Mouse (Mus musculus): ENCODE measurements around the gene Taf6l.

DNA sequence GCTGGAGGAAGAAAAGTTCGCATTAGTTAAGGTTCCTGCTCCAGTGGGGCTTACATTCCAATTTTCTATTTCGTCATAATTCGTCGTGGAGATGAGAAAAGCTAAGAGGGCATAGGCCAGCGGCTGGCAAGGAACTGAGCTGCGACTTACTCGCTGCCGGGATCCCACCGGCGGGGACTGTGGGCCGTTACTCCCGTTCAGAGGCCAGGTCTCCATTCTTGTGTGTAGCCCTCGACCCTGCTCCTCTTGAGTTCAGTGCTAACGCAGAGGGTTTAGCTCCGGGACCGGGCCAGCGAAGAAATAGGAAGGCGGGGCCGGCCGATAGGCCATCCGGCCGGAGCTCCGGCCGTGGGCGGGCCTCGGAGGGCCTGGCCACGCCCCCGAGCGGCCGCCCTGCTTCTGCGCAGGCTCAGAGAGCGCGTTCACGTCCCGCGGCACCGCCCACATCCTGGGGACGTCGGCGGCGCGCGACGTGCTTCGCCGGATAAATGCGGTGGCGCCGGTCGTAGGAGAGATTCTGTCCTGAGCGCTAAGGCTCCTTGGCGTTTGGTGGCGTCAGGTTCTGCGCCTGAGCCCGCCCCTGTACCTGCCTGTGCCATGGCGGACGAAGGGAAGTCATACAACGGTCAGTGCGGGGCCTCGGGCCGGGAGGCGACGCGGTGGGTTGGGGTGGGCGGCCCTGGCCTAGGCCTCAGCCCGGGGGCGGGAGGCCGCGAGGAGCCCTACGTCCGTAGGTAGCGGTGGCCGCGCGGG is 29.4 kb downstream of the Taf6l start, which contains the start of gene Nxf1:
- TF ChIP-seq CHD1 (IDR thresholded peaks at IDR 0.05; ENCODE audit: low read depth, low read length) (no peak; the same call in 1 of the 2 replicates), CTCF (conservative IDR thresholded peaks at IDR 0.05 in 1 of 2, IDR thresholded peaks at IDR 0.05 in 1 of 2; ENCODE audit: low read depth in 2 of 2, low read length in 2 of 2) (no peak), MYC (IDR thresholded peaks at IDR 0.05; ENCODE audit: low read depth, low read length) (no peak), POLR2A (IDR thresholded peaks at IDR 0.05; ENCODE audit: low read depth, low read length) (peak; percentile 99), SMC3 (IDR thresholded peaks at IDR 0.05; ENCODE audit: low read depth, low read length) (no peak), NELFE (IDR thresholded peaks at IDR 0.05; ENCODE audit: low read depth, low read length) (peak; percentile 99), EP300 (IDR thresholded peaks at IDR 0.05; ENCODE audit: low read length) (no peak), GABPA (IDR thresholded peaks at IDR 0.05; ENCODE audit: insufficient replicate concordance, low read depth, low read length) (no peak), MAZ (IDR thresholded peaks at IDR 0.05; ENCODE audit: low read depth, low read length) (no peak), IRF4 (IDR thresholded peaks at IDR 0.05; ENCODE audit: low read depth, low read length) (no peak), BHLHE40 (IDR thresholded peaks at IDR 0.05; ENCODE audit: low read depth, low read length) (no peak), E2F4 (IDR thresholded peaks at IDR 0.05; ENCODE audit: insufficient replicate concordance, low read depth, low read length) (no peak), ZKSCAN1 (IDR thresholded peaks at IDR 0.05; ENCODE audit: borderline replicate concordance, low read depth, low read length) (no peak), MAFK (IDR thresholded peaks at IDR 0.05; ENCODE audit: insufficient replicate concordance, low read length) (no peak)

All from CH12.LX (cell line).